Mouse (Mus musculus) lung, adult 2 months (tissue): ENCODE measurements around the gene P3h2.

Experiments
- CTCF ChIP-seq: fragments of 200-500 bp; IDR thresholded peaks from 2 replicates; pipeline ENCODE4 v1.5.1; 2011; ENCODE audit warnings: mild to moderate bottlenecking, low read length, control low read depth; ENCODE audit not compliant: insufficient read depth
- POLR2A ChIP-seq: fragments of 200-500 bp; IDR thresholded peaks from 2 replicates; pipeline ENCODE4 v1.6.1; 2011; ENCODE audit warnings: low read depth, mild to moderate bottlenecking, control low read depth, low read length, borderline replicate concordance; ENCODE audit errors: extremely low read depth

- no peak for TF ChIP-seq POLR2A
- TF ChIP-seq CTCF: no peak
These were observed 102.3 kb downstream of the P3h2 start for GRCm38 (mm10) chr16:26003261-26003660.
